Mouse (Mus musculus) neural tube, embryonic 14.5 days (tissue): Measurements from ENCODE around the gene Steap3. TPM values are rescaled to one million over a fixed set of nuclear protein-coding genes. Genes with fewer than 3 reads are reported as not detected.

ENCODE experiments used
- ATAC-seq: fragments of 200-750 bp; cut with Nextera tagmentation; 2 replicates; pipeline ENCODE4 v1.8.0; 2017; ENCODE audit warnings: low read depth, mild to moderate bottlenecking, moderate TSS enrichment, moderate library complexity
- H3K27ac ChIP-seq: fragments of 300-500 bp; sonication (generic); 2 replicates; pipeline ENCODE4 v1.5.1; 2014; ENCODE audit warnings: low read depth, mild to moderate bottlenecking, control low read depth, low read length, moderate library complexity, mixed read lengths
- H3K27me3 ChIP-seq: fragments of 300-500 bp; sonication (generic); 2 replicates; pipeline ENCODE4 v1.6.1; 2014; ENCODE audit warnings: low read length; ENCODE audit not compliant: control insufficient read depth, insufficient read depth
- H3K36me3 ChIP-seq: fragments of 300-500 bp; sonication (generic); 2 replicates; pipeline ENCODE4 v1.6.1; 2014; ENCODE audit warnings: low read length, mixed read lengths; ENCODE audit not compliant: control insufficient read depth, insufficient read depth
- H3K4me1 ChIP-seq: fragments of 300-500 bp; sonication (generic); 2 replicates; pipeline ENCODE4 v1.6.1; 2014; ENCODE audit warnings: low read length; ENCODE audit not compliant: control insufficient read depth, insufficient read depth
- H3K4me2 ChIP-seq: fragments of 300-500 bp; sonication (generic); 2 replicates; pipeline ENCODE4 v1.6.1; 2014; ENCODE audit warnings: mild to moderate bottlenecking, low read depth, low read length, control low read depth
- H3K4me3 ChIP-seq: fragments of 300-500 bp; sonication (generic); 2 replicates; pipeline ENCODE4 v1.5.1; 2014; ENCODE audit warnings: low read depth, low read length, control low read depth, mixed read lengths
- H3K9ac ChIP-seq: fragments of 300-500 bp; sonication (generic); replicated peaks from 2 replicates; pipeline ENCODE4 v1.6.1; 2014; ENCODE audit warnings: low read depth, mild to moderate bottlenecking, control low read depth, low read length, mixed read lengths
- H3K9me3 ChIP-seq: fragments of 300-500 bp; sonication (generic); 2 replicates; pipeline ENCODE4 v1.6.1; 2016; ENCODE audit warnings: low read length; ENCODE audit not compliant: control insufficient read depth
- WGBS: fragments of 180-500 bp; shearing (Covaris S2); extraction: QIAGEN DNeasy Blood & Tissue Kit; methylation state at CpG from one replicate; pipeline ENCODE4 v1.1.7; 2014; 5-methylcytosine and 5-hydroxymethylcytosine counted together
- polyA plus RNA-seq: library from polyadenylated mRNA; unstranded; fragments of >200 nt; fragmentation: Nextera tagmentation; extraction: Ambion mirVana; gene quantifications from 2 replicates; pipeline ENCODE4 v1.2.1, GENCODE M21; 2014

Gene Steap3
- polyA plus RNA-seq, 1 experiment from 2014 or later: 1.7 TPM

DNA sequence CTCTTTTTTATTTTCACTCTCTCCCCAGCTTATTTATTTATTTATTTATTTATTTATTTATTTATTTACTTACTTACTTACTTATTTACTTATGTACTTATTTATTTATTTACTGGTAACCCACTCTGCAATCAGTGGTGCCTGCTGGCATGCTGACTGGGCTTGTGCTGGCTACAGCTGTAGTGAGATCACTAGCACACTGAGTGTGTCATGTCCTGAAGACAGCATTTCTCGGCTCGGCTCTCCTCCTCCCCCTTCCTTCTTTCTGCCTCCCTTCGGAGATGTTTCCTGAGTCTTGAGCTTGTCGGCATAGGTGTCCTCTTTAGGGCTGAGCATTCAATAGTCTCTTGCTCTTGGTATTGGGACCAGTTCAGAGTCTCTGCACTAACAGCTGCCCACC is 73.6 kb downstream of the Steap3 start:
- no peaks in the 10 kb centered on the region for H3K27me3 ChIP-seq
- H3K27ac ChIP-seq: no peak overlapping the region
- 86% methylated on average over 4 of the region's 4 CpGs for WGBS
- ATAC-seq: no peak
- H3K9me3 ChIP-seq: no peaks in the 10 kb centered on the region
- no peaks in the 10 kb centered on the region for H3K4me1 ChIP-seq
- no peak overlapping the region for H3K4me2 ChIP-seq
- no peak overlapping the region for H3K9ac ChIP-seq
- H3K36me3 ChIP-seq: no peaks in the 10 kb centered on the region
- no peak overlapping the region for H3K4me3 ChIP-seq

DNA sequence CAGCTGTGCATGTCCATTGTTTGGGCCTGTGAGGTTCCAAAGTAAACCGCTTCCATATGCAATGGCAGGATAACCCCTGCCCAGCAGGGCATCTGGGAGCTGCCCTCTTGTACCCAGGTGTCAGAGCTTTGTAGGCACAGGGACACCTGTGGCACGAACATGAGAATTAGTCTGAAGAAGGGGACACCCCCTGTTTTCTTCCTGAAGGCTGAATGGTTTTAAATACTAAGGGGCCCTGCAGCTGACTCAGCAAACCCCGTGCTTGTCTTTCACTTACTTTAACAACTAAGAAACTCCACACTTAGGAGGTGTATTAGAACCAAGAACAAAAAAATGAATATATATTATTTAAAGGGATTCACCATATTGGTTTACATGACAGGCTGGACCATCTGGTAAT is 74.4 kb downstream of the Steap3 start:
- 55% methylated on average over 3 of the region's 3 CpGs for WGBS
- Histone ChIP-seq H3K9me3 (no peaks in the 10 kb centered on the region), H3K4me3 (no peak overlapping the region), H3K4me2 (no peak overlapping the region), H3K27me3 (no peaks in the 10 kb centered on the region), H3K27ac (no peak overlapping the region), H3K4me1 (no peaks in the 10 kb centered on the region), H3K36me3 (no peaks in the 10 kb centered on the region), H3K9ac (no peak overlapping the region)
- no peak for ATAC-seq

DNA sequence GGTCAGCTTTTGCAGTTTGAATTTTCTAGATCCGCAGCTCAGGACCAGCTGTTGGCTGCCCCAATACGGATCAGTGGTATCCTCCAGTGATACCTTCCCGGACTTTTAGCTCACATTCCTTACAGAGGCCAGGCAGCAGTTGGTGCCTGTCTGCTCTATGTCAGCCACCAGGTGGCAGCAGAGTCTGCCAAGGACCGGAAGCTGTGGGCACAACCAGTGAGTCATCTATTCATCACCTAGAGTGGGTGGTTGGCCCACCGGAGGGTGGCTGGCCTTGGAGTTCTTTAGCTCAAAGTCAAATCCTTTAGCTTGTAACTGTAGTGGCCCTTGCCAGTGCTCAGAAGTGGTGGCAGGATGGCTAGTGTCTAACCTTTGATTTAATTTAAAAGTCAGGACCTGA is 75.3 kb downstream of the Steap3 start:
- ATAC-seq: peak; percentile 84; the same call in 1 of the 2 replicates
- no peak overlapping the region for H3K4me2 ChIP-seq
- no peak overlapping the region for H3K4me3 ChIP-seq
- H3K9me3 ChIP-seq: no peaks in the 10 kb centered on the region
- no peaks in the 10 kb centered on the region for H3K36me3 ChIP-seq
- H3K27me3 ChIP-seq: no peaks in the 10 kb centered on the region
- WGBS: 20% methylated on average over 5 of the region's 5 CpGs
- no peaks in the 10 kb centered on the region for H3K4me1 ChIP-seq
- no peak overlapping the region for H3K27ac ChIP-seq
- no peak overlapping the region for H3K9ac ChIP-seq

DNA sequence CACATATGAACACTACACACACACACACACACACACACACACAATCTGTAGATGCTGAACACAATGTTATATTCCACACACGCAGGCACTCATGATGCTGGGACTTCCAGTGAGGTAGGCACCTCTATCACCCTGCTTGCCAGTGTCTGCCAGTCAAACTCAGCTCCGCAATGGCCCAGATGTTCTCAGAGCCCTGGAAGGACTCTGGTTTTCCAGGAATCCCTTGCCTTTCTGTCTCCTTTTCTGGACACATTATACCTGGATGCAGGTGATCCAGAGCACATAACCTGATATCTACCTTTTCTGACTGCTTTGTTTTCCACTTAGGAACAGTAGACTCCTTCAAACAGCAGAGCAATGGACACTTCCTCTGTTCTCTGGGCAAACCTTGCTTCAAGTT is 75.8 kb downstream of the Steap3 start:
- Histone ChIP-seq H3K9me3 (no peaks in the 10 kb centered on the region), H3K4me2 (no peak overlapping the region), H3K4me1 (no peaks in the 10 kb centered on the region), H3K27me3 (no peaks in the 10 kb centered on the region), H3K36me3 (no peaks in the 10 kb centered on the region), H3K27ac (no peak overlapping the region), H3K4me3 (no peak overlapping the region), H3K9ac (no peak overlapping the region)
- ATAC-seq: no peak
- 89% methylated on average over 2 of the region's 2 CpGs for WGBS

DNA sequence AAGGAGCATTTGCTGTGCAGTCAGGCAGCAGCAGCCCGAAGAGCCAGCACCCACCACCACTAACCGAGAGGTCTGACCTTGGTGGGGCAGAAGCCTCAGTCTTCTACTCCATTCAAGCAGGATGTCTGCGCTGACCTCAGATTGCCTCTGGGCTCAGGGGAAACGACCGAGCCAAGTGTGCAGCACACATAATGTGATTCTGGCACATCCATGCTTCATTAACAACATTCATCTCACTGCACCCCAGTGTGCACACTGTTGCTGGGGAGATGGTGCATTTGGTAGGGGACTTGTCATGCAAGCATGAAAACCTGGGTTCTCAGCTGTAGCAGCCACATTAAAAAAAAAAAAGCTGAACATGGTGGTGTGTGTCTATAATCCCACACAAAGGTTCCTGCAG is 76.6 kb downstream of the Steap3 start:
- 19% methylated on average over 5 of the region's 5 CpGs for WGBS
- H3K36me3 ChIP-seq: no peaks in the 10 kb centered on the region
- no peaks in the 10 kb centered on the region for H3K4me1 ChIP-seq
- H3K27ac ChIP-seq: no peak overlapping the region
- H3K4me3 ChIP-seq: no peak overlapping the region
- no peak for ATAC-seq
- H3K9me3 ChIP-seq: no peaks in the 10 kb centered on the region
- no peak overlapping the region for H3K9ac ChIP-seq
- H3K4me2 ChIP-seq: no peak overlapping the region
- no peaks in the 10 kb centered on the region for H3K27me3 ChIP-seq

DNA sequence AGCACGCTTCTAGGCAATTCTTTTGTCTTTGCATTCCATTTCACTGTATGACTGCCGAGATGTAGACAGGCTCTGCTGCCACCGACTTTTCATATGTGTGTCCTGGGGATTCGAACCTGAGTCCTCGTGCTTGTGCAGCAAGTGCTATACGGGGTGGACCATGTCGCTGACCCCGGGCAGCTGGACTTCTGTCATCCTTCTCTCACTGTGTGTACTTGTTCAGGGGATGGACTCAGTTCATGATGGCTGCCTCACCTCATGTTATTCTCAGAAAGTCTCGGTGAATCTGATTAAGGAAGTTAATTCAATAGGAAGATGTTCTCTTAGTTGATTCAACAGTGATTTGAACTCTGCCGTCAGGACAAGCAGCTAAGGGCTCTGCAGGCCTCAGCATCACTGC is 78.9 kb downstream of the Steap3 start:
- Histone ChIP-seq H3K36me3 (no peaks in the 10 kb centered on the region), H3K9me3 (no peaks in the 10 kb centered on the region), H3K4me2 (no peak overlapping the region), H3K4me1 (no peaks in the 10 kb centered on the region), H3K4me3 (no peak overlapping the region), H3K27ac (no peak overlapping the region), H3K9ac (no peak overlapping the region), H3K27me3 (no peaks in the 10 kb centered on the region)
- WGBS: 95% methylated on average over 10 of the region's 10 CpGs
- no peak for ATAC-seq

DNA sequence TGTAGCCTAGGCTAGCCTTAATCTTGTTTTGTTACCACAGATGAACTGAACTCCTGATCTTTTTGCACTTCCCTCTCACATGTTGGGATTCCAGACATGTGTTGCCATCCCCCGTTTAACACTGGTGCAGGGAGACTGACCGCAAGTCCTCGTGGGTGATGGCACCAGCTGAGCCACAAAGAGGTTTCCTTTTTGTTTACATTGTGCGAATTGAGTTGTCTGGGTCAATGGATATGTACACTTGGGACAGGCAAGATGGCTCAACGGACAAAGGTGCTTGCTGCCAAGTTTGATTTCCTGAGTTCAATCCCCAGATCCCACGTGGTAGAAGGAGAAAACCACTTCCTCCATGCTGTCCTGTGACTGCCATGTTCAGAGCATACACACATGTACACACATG is 80.2 kb downstream of the Steap3 start:
- no peak overlapping the region for H3K4me2 ChIP-seq
- H3K9me3 ChIP-seq: no peaks in the 10 kb centered on the region
- no peak overlapping the region for H3K4me3 ChIP-seq
- no peak overlapping the region for H3K9ac ChIP-seq
- WGBS: 77% methylated on average over 6 of the region's 6 CpGs
- no peaks in the 10 kb centered on the region for H3K36me3 ChIP-seq
- no peak for ATAC-seq
- H3K27ac ChIP-seq: no peak overlapping the region
- H3K4me1 ChIP-seq: no peaks in the 10 kb centered on the region
- no peaks in the 10 kb centered on the region for H3K27me3 ChIP-seq

DNA sequence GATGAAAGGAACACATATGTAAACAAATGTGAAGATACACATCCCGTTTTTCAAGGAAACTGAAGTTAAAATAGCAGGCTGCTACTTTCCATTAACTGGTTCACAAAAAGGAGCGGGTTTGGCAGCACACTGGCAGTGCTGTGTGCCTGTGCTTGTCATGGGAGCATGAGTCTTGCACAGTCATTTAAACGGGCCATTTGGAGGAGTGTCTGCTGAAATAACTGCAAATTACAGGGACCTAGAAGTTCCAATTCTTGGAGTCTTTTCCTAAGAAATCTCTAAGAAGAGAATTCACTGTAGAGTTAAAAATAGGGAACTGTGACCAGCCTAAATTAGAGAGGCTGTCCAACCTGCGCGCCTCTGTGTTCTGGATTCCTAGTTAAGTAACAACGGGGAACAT is 81.6 kb downstream of the Steap3 start:
- no peaks in the 10 kb centered on the region for H3K9me3 ChIP-seq
- H3K36me3 ChIP-seq: no peaks in the 10 kb centered on the region
- no peak overlapping the region for H3K9ac ChIP-seq
- 91% methylated on average over 6 of the region's 6 CpGs for WGBS
- no peak overlapping the region for H3K4me2 ChIP-seq
- no peaks in the 10 kb centered on the region for H3K27me3 ChIP-seq
- no peak for ATAC-seq
- H3K4me3 ChIP-seq: no peak overlapping the region
- H3K27ac ChIP-seq: no peak overlapping the region
- no peaks in the 10 kb centered on the region for H3K4me1 ChIP-seq

DNA sequence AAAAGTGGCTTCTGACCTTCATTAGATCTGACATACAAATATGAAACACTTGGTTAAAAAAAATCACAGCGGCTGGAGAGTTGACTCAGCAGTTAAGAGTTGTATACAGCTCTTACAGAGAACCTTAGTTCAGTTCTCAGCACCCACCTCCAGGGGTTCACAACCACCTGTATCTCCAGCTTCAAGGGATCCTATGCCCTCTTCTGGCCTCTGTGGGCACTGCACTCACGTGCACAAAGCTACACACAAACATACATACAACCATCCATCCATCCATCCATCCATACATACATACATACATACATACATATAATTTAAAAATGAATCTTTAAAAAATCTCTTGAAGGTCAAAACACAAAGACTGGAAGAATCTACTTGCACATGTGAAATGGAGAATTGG is 82.2 kb downstream of the Steap3 start:
- Histone ChIP-seq H3K4me3 (no peak overlapping the region), H3K9me3 (no peaks in the 10 kb centered on the region), H3K36me3 (no peaks in the 10 kb centered on the region), H3K27me3 (no peaks in the 10 kb centered on the region), H3K4me2 (no peak overlapping the region), H3K9ac (no peak overlapping the region), H3K27ac (no peak overlapping the region), H3K4me1 (no peaks in the 10 kb centered on the region)
- 95% methylated on average over 2 of the region's 2 CpGs for WGBS
- ATAC-seq: no peak

DNA sequence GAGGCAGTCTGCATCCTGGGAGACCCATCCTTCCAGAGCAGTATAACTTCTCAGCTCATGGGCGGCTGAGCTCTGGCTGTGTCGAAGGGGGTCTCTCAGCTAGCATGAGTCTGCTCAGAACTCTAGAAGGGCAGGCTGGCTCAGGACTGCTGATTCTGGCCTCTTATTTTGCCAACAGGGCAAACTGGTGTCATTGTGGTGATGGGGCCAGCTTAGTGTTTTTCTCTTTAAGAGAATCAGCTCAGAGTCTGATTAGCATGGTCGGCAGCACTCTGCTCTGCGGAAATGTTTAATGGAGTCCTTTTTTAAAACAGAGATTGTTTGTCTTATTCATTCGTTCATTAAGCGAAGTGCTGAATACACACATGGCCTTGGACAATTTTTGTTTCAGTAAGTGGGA is 83.3 kb downstream of the Steap3 start:
- H3K27ac ChIP-seq: no peak overlapping the region
- H3K4me2 ChIP-seq: no peak overlapping the region
- H3K9ac ChIP-seq: no peak overlapping the region
- H3K36me3 ChIP-seq: no peaks in the 10 kb centered on the region
- no peaks in the 10 kb centered on the region for H3K9me3 ChIP-seq
- no peak overlapping the region for H3K4me3 ChIP-seq
- WGBS: 78% methylated on average over 6 of the region's 6 CpGs
- no peaks in the 10 kb centered on the region for H3K4me1 ChIP-seq
- no peak for ATAC-seq
- H3K27me3 ChIP-seq: no peaks in the 10 kb centered on the region
